Mouse (Mus musculus) ES-Bruce4 (cell line): Measurements from ENCODE around the gene Mtrf1. TPM values are rescaled to one million over a fixed set of nuclear protein-coding genes. Genes with fewer than 3 reads are reported as not detected.

Source experiments
- H3K27ac ChIP-seq: 2 replicates; pipeline ENCODE4 v1.5.1; 2012; ENCODE audit warnings: low read length, inconsistent platforms; ENCODE audit not compliant: insufficient read depth
- H3K27me3 ChIP-seq: 2 replicates; pipeline ENCODE4 v1.6.1; 2012; ENCODE audit warnings: mild to moderate bottlenecking, low read length, inconsistent platforms; ENCODE audit not compliant: control insufficient read depth, poor library complexity, insufficient read depth, severe bottlenecking
- H3K36me3 ChIP-seq: 2 replicates; pipeline ENCODE4 v1.6.1; 2012; ENCODE audit warnings: inconsistent platforms, mild to moderate bottlenecking, low read length, moderate library complexity; ENCODE audit not compliant: control insufficient read depth, poor library complexity, insufficient read depth, severe bottlenecking
- H3K4me1 ChIP-seq: one replicate; pipeline ENCODE4 v1.8.1; 2011; ENCODE audit warnings: low read length; ENCODE audit not compliant: control insufficient read depth, insufficient read depth
- H3K4me3 ChIP-seq: 2 replicates; pipeline ENCODE4 v1.5.1; 2011; ENCODE audit warnings: low read depth, mild to moderate bottlenecking, low read length
- H3K9ac ChIP-seq: 2 replicates; pipeline ENCODE4 v1.6.1; 2012; ENCODE audit warnings: low read depth, mild to moderate bottlenecking, inconsistent platforms; ENCODE audit not compliant: poor library complexity, severe bottlenecking
- H3K9me3 ChIP-seq: replicated peaks from 2 replicates; pipeline ENCODE4 v1.6.1; 2012; ENCODE audit warnings: mild to moderate bottlenecking, low read length, inconsistent platforms; ENCODE audit not compliant: control insufficient read depth, poor library complexity, insufficient read depth, severe bottlenecking
- CTCF ChIP-seq: IDR thresholded peaks from one replicate; pipeline ENCODE4 v1.8.1; 2011; ENCODE audit warnings: low read depth, low read length
- EP300 ChIP-seq: IDR thresholded peaks from 2 replicates; pipeline ENCODE4 v1.6.1; 2011; ENCODE audit warnings: low read depth, low read length; ENCODE audit not compliant: insufficient read depth
- POLR2A ChIP-seq: IDR thresholded peaks from one replicate; pipeline ENCODE4 v1.8.1; 2011; ENCODE audit warnings: low read length; ENCODE audit not compliant: insufficient read depth
- polyA plus RNA-seq: library from polyadenylated mRNA; stranded (reverse); fragments of >200 nt; gene quantifications from 2 replicates; pipeline ENCODE4 v1.2.4, GENCODE M21; 2011; ENCODE audit warnings: low read depth; ENCODE audit not compliant: missing spikeins, insufficient read depth, insufficient read length

Mtrf1 gene
- polyA plus RNA-seq = 9.3 and 11.0 TPM in 2 replicates

- Histone ChIP-seq H3K4me3 (peak within 1 kb of the TSS; percentile 79), H3K27ac (0 out of 2 replicates have a peak within 1 kb of the TSS, but pooled peaks have one; percentile 33), H3K4me1 (no peaks in the 10 kb centered on the region), H3K27me3 (no peaks in the 10 kb centered on the region), H3K36me3 (0 out of 2 replicates have a peak, but pooled peaks cover 4% of the 10 kb centered on the region), H3K9ac (peak within 1 kb of the TSS; percentile 19), H3K9me3 (no peaks in the 10 kb centered on the region)
- no peak for TF ChIP-seq POLR2A
- no peak for TF ChIP-seq CTCF
- TF ChIP-seq EP300 = no peak
Measured at GRCm38 (mm10) chr14:79397321-79398122, at the start of gene Mtrf1. Gene Mtrf1 (plus strand): TSS chr14:79397772.

DNA sequence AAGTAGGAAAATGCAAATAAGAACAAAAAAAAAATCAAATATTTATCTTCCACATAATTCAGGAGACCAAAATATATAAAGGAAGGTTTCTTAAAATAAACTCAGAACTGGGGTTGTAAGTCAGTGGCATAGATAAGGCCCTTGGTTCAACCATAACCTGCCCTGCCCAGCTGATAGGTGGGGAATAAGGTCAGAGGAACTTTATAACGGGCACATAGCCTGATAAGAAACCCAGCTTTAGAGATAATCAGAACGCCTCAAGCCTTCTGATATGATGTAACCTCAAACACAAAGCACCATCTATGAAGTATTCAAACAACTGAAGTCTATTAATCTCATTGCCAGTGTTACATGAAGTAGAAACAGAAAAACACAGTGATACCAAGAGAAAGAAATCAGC lies 39.5 kb upstream of the Mtrf1 start:
- H3K27me3 ChIP-seq = no peaks in the 10 kb centered on the region
- H3K27ac ChIP-seq = no peak overlapping the region
- H3K9ac ChIP-seq = no peak overlapping the region
- H3K4me1 ChIP-seq = no peaks in the 10 kb centered on the region
- H3K36me3 ChIP-seq = peaks cover 36% of the 10 kb centered on the region
- no peaks in the 10 kb centered on the region for H3K9me3 ChIP-seq
- TF ChIP-seq POLR2A = no peak
- no peak for TF ChIP-seq EP300
- TF ChIP-seq CTCF = no peak
- no peak overlapping the region for H3K4me3 ChIP-seq

GRCm38 (mm10) chr14:79377041-79377440 lies 20.5 kb upstream of the Mtrf1 start:
- Histone ChIP-seq H3K9ac (no peak overlapping the region), H3K4me1 (no peaks in the 10 kb centered on the region), H3K27ac (no peak overlapping the region), H3K9me3 (no peaks in the 10 kb centered on the region), H3K36me3 (peaks cover 25% of the 10 kb centered on the region), H3K27me3 (no peaks in the 10 kb centered on the region), H3K4me3 (no peak overlapping the region)
- no peak for TF ChIP-seq EP300
- no peak for TF ChIP-seq CTCF

GRCm38 (mm10) chr14:79383120-79383519 lies 14.5 kb upstream of the Mtrf1 start:
- H3K36me3 ChIP-seq = peaks cover 48% of the 10 kb centered on the region
- H3K9ac ChIP-seq = no peak overlapping the region
- H3K9me3 ChIP-seq = no peaks in the 10 kb centered on the region
- no peak for TF ChIP-seq EP300
- no peak for TF ChIP-seq CTCF
- no peak for TF ChIP-seq POLR2A
- no peaks in the 10 kb centered on the region for H3K27me3 ChIP-seq
- H3K27ac ChIP-seq = no peak overlapping the region
- H3K4me3 ChIP-seq = no peak overlapping the region
- no peaks in the 10 kb centered on the region for H3K4me1 ChIP-seq

GRCm38 (mm10) chr14:79388304-79388703 lies 9.3 kb upstream of the Mtrf1 start:
- Histone ChIP-seq H3K4me1 (no peaks in the 10 kb centered on the region), H3K9ac (0 out of 2 replicates have a peak overlapping the region, but pooled peaks have one; percentile 93), H3K27ac (no peak overlapping the region), H3K27me3 (no peaks in the 10 kb centered on the region), H3K36me3 (peaks cover 28% of the 10 kb centered on the region), H3K4me3 (no peak overlapping the region), H3K9me3 (no peaks in the 10 kb centered on the region)
- TF ChIP-seq EP300 = no peak
- TF ChIP-seq POLR2A = no peak
- no peak for TF ChIP-seq CTCF
